Mouse (Mus musculus) Patski (cell line): ENCODE measurements around the gene Spag8. TPM values are rescaled to one million over a fixed set of nuclear protein-coding genes. Genes with fewer than 3 reads are reported as not detected.

Experiments
- ATAC-seq: fragments of 100-300 bp; one replicate; pipeline ENCODE4 v1.8.0; 2021
- CTCF ChIA-PET: fragments of 350-600 bp; sonication (Branson Sonifier 250); formaldehyde crosslinking; loops from one replicate; lab custom pipeline; 2022; ENCODE audit warnings: inconsistent platforms; lab: Charles Lee
- POLR2A ChIA-PET: fragments of 350-600 bp; sonication (Branson Sonifier 250); formaldehyde crosslinking; loops from one replicate; lab custom pipeline; 2022; ENCODE audit warnings: antibody characterized with exemption, inconsistent platforms; lab: Charles Lee
- DNase-seq: peaks from one replicate; pipeline ENCODE4 v3.0.0-alpha.2; 2011; ENCODE audit warnings: low read depth, low spot score
- H3K27me3 ChIP-seq: fragments of 371-371 bp; one replicate; pipeline ENCODE4 v1.5.1; 2021
- CTCF ChIP-seq: fragments of 100-300 bp; IDR thresholded peaks from one replicate; pipeline ENCODE4 v1.5.1; 2021
- in situ Hi-C: fragments of 300-500 bp; cut with MboI; formaldehyde crosslinking; loops from 3 replicates; pipeline ENCODE4 v1.11.1; 2018; ENCODE audit warnings: low pct_unique_long_range_greater_than_20kb, mixed read lengths
- polyA plus RNA-seq: library from polyadenylated mRNA; unstranded; gene quantifications from one replicate; pipeline ENCODE4 v1.2.3, GENCODE M21; 2021

Spag8 gene
- polyA plus RNA-seq, 1 experiment from 2014 or later: 0.50 TPM

GRCm38 (mm10) chr4:43604751-43605685, 48.4 kb downstream of the Spag8 start:
- H3K27me3 ChIP-seq: no peaks in the 10 kb centered on the region
- in situ Hi-C loops: no loop called here
- CTCF ChIA-PET: interaction anchor here (1.2 kb wide), 1 partner anchor 25 kb away, joined by 4 read pairs; no protein-coding TSS in a partner anchor
- ATAC-seq (no peak), DNase-seq (no peak)
- TF ChIP-seq CTCF: no peak
- POLR2A ChIA-PET: no interaction called here

GRCm38 (mm10) chr4:43604099-43604498, 49.3 kb downstream of the Spag8 start:
- in situ Hi-C loops: no loop called here
- CTCF ChIA-PET: no interaction called here
- ATAC-seq (no peak), DNase-seq (no peak)
- POLR2A ChIA-PET: no interaction called here
- H3K27me3 ChIP-seq: no peaks in the 10 kb centered on the region
- TF ChIP-seq CTCF: no peak

Other genes with a start within 250 kb of the Spag8 start
- 0.17 TPM for gene Fam166b, start 224.5 kb downstream of the Spag8 start, polyA plus RNA-seq
- 50.4 TPM for gene Tesk1, start 211.7 kb downstream of the Spag8 start, polyA plus RNA-seq
- gene Cd72, start 199.0 kb downstream of the Spag8 start, polyA plus RNA-seq: 3.3 TPM
- gene Sit1, start 169.9 kb downstream of the Spag8 start, polyA plus RNA-seq: not detected
- 42.8 TPM for gene Ccdc107, start 160.7 kb downstream of the Spag8 start, polyA plus RNA-seq
- gene Arhgef39, start 153.9 kb downstream of the Spag8 start, polyA plus RNA-seq: 5.5 TPM
- not detected for gene Car9, start 146.6 kb downstream of the Spag8 start, polyA plus RNA-seq
- gene Tpm2, start 129.8 kb downstream of the Spag8 start, polyA plus RNA-seq: 0.22 TPM
- 74.6 TPM for gene Creb3, start 91.3 kb downstream of the Spag8 start, polyA plus RNA-seq
- 112 TPM for gene Tln1, start 90.9 kb downstream of the Spag8 start, polyA plus RNA-seq
- gene Rgp1, start 74.9 kb downstream of the Spag8 start, polyA plus RNA-seq: 25.3 TPM
- gene Gba2, start 74.7 kb downstream of the Spag8 start, polyA plus RNA-seq: 12.5 TPM
- gene Msmp, start 69.1 kb downstream of the Spag8 start, polyA plus RNA-seq: not detected
- 47.2 TPM for gene Npr2, start 21.7 kb downstream of the Spag8 start, polyA plus RNA-seq
- gene Hint2, start 2.9 kb upstream of the Spag8 start, polyA plus RNA-seq: 69.0 TPM
- 4.8 TPM for gene Tmem8b, start 15.4 kb upstream of the Spag8 start, polyA plus RNA-seq
- gene Fam221b, start 15.6 kb upstream of the Spag8 start, polyA plus RNA-seq: 0.59 TPM
- not detected for gene Olfr70, start 47.2 kb upstream of the Spag8 start, polyA plus RNA-seq
- gene Olfr71, start 56.7 kb upstream of the Spag8 start, polyA plus RNA-seq: not detected
- gene Hrct1, start 73.6 kb upstream of the Spag8 start, polyA plus RNA-seq: 0.50 TPM
- gene Spaar, start 76.4 kb upstream of the Spag8 start, polyA plus RNA-seq: 0.12 TPM
- not detected for gene Olfr159, start 117.4 kb upstream of the Spag8 start, polyA plus RNA-seq
- not detected for gene Olfr156, start 170.3 kb upstream of the Spag8 start, polyA plus RNA-seq
- not detected for gene Olfr157, start 186.6 kb upstream of the Spag8 start, polyA plus RNA-seq
- gene Olfr155, start 198.0 kb upstream of the Spag8 start, polyA plus RNA-seq: not detected
- 3.5 TPM for gene Reck, start 221.9 kb upstream of the Spag8 start, polyA plus RNA-seq